Mouse (Mus musculus) CD8-positive naive resting alpha-beta T cell, adult 2 months (primary cell): ENCODE results near the gene Rnase13.

Source experiments
- DNase-seq, 2 experiments: peaks; one replicate each; pipeline ENCODE4 v3.0.0; 2022; ENCODE audit warnings: low read depth in 2 of 2, low spot score in 2 of 2

The Rnase13 gene

GRCm38 (mm10) chr14:51913960-51914762, 8.4 kb downstream of the Rnase13 start, which contains the start of gene Ndrg2:
TSS of gene Ndrg2 (minus strand) at chr14:51914158.
- peak in 1 of 2 experiments; percentile 5 for DNase-seq

- DNase-seq, result peak; percentile 86 to 89
Observed at GRCm38 (mm10) chr14:51913062-51913959, 9.3 kb downstream of the Rnase13 start.

GRCm38 (mm10) chr14:51912391-51913061, 10.0 kb downstream of the Rnase13 start:
- no peak for DNase-seq

- DNase-seq, result no peak
Observed at GRCm38 (mm10) chr14:51911301-51911700, 11.3 kb downstream of the Rnase13 start.

GRCm38 (mm10) chr14:51906102-51906501, 16.5 kb downstream of the Rnase13 start:
- DNase-seq, result no peak

- DNase-seq, result no peak
Observed at GRCm38 (mm10) chr14:51904706-51905105, 17.9 kb downstream of the Rnase13 start.

- DNase-seq, result no peak
Observed at GRCm38 (mm10) chr14:51903782-51904181, 18.8 kb downstream of the Rnase13 start.

- peak; percentile 62 to 76 for DNase-seq
Observed at GRCm38 (mm10) chr14:51902806-51903710, 19.5 kb downstream of the Rnase13 start.

- no peak for DNase-seq
Observed at GRCm38 (mm10) chr14:51899351-51899750, 23.2 kb downstream of the Rnase13 start.

- no peak for DNase-seq
Observed at GRCm38 (mm10) chr14:51896539-51897170, 25.9 kb downstream of the Rnase13 start.

- DNase-seq, result no peak
Observed at GRCm38 (mm10) chr14:51896019-51896418, 26.6 kb downstream of the Rnase13 start.

GRCm38 (mm10) chr14:51895071-51895470, 27.5 kb downstream of the Rnase13 start:
- DNase-seq, result no peak

- DNase-seq, result no peak
Observed at GRCm38 (mm10) chr14:51893809-51894208, 28.8 kb downstream of the Rnase13 start.

GRCm38 (mm10) chr14:51893094-51893794, 29.3 kb downstream of the Rnase13 start:
- DNase-seq, result no peak

- no peak for DNase-seq
Observed at GRCm38 (mm10) chr14:51892191-51892939, 30.2 kb downstream of the Rnase13 start, which contains the start of gene Slc39a2. TSS of gene Slc39a2 (plus strand) at chr14:51892889.

- no peak for DNase-seq
Observed at GRCm38 (mm10) chr14:51889833-51890232, 32.7 kb downstream of the Rnase13 start.

- no peak for DNase-seq
Observed at GRCm38 (mm10) chr14:51886051-51886450, 36.5 kb downstream of the Rnase13 start.

- DNase-seq, result peak; percentile 92 to 95
Observed at GRCm38 (mm10) chr14:51884598-51885331, 37.8 kb downstream of the Rnase13 start, which contains the start of gene Mettl17. TSS of gene Mettl17 (plus strand) at chr14:51884842.
